Mouse (Mus musculus) kidney, postnatal 0 days (tissue): Measurements from ENCODE around the gene Phf21a. TPM values are rescaled to one million over a fixed set of nuclear protein-coding genes. Genes with fewer than 3 reads are reported as not detected.

ENCODE experiments used
- ATAC-seq: fragments of 200-750 bp; cut with Nextera tagmentation; replicated peaks from 2 replicates; pipeline ENCODE4 v1.8.0; 2017; ENCODE audit warnings: low read depth, moderate number of reproducible peaks, moderate TSS enrichment, moderate library complexity; ENCODE audit not compliant: low FRiP score
- DNase-seq: peaks from one replicate; pipeline ENCODE4 v3.0.0-alpha.2; 2016; ENCODE audit warnings: low spot score
- H3K27ac ChIP-seq: fragments of 300-500 bp; sonication (generic); 2 replicates; pipeline ENCODE4 v1.5.1; 2014; ENCODE audit warnings: mild to moderate bottlenecking
- H3K27me3 ChIP-seq: fragments of 300-500 bp; sonication (generic); 2 replicates; pipeline ENCODE4 v1.6.1; 2014; ENCODE audit warnings: low read length, mixed read lengths; ENCODE audit not compliant: insufficient read depth
- H3K36me3 ChIP-seq: fragments of 300-500 bp; sonication (generic); 2 replicates; pipeline ENCODE4 v1.6.1; 2014; ENCODE audit warnings: low read length, mixed read lengths; ENCODE audit not compliant: insufficient read depth
- H3K4me1 ChIP-seq: fragments of 300-500 bp; sonication (generic); replicated peaks from 2 replicates; pipeline ENCODE4 v1.6.1; 2014; ENCODE audit warnings: antibody characterized with exemption, low read length, mixed read lengths; ENCODE audit not compliant: insufficient read depth
- H3K4me2 ChIP-seq: fragments of 300-500 bp; sonication (generic); 2 replicates; pipeline ENCODE4 v1.6.1; 2014; ENCODE audit warnings: mild to moderate bottlenecking, low read length, moderate library complexity, mixed read lengths
- H3K4me3 ChIP-seq: fragments of 300-500 bp; sonication (generic); replicated peaks from 2 replicates; pipeline ENCODE4 v1.5.1; 2014; ENCODE audit warnings: low read depth, low read length
- H3K9ac ChIP-seq: fragments of 300-500 bp; sonication (generic); 2 replicates; pipeline ENCODE4 v1.6.1; 2014; ENCODE audit warnings: low read depth, low read length
- H3K9me3 ChIP-seq: fragments of 300-500 bp; sonication (generic); replicated peaks from 2 replicates; pipeline ENCODE4 v1.6.1; 2016; ENCODE audit warnings: low read length, inconsistent platforms, mixed read lengths
- CTCF ChIP-seq: IDR thresholded peaks from 2 replicates; pipeline ENCODE4 v1.5.1; 2016; ENCODE audit warnings: antibody characterized with exemption, low read depth, mild to moderate bottlenecking, moderate library complexity
- WGBS: fragments of 180-500 bp; shearing (Covaris S2); extraction: QIAGEN DNeasy Blood & Tissue Kit; methylation state at CpG from one replicate; pipeline ENCODE4 v1.1.7; 2014; 5-methylcytosine and 5-hydroxymethylcytosine counted together
- polyA plus RNA-seq: library from polyadenylated mRNA; unstranded; fragments of >200 nt; fragmentation: Nextera tagmentation; extraction: Ambion mirVana; gene quantifications from 2 replicates; pipeline ENCODE4 v1.2.1, GENCODE M21; 2015

Phf21a gene
- polyA plus RNA-seq, 1 experiment from 2014 or later = 18.6 TPM

- Histone ChIP-seq H3K4me3 (no peak overlapping the region), H3K4me2 (no peak overlapping the region), H3K27me3 (no peaks in the 10 kb centered on the region), H3K4me1 (no peaks in the 10 kb centered on the region), H3K27ac (no peak overlapping the region), H3K36me3 (peaks cover 20% of the 10 kb centered on the region; the same call in 1 of the 2 replicates), H3K9me3 (no peaks in the 10 kb centered on the region), H3K9ac (no peak overlapping the region)
- no peak for ATAC-seq
- DNase-seq = no peak
- no peak for TF ChIP-seq CTCF
Observed at GRCm38 (mm10) chr2:92342418-92342817, 249.5 kb downstream of the Phf21a start.

DNA sequence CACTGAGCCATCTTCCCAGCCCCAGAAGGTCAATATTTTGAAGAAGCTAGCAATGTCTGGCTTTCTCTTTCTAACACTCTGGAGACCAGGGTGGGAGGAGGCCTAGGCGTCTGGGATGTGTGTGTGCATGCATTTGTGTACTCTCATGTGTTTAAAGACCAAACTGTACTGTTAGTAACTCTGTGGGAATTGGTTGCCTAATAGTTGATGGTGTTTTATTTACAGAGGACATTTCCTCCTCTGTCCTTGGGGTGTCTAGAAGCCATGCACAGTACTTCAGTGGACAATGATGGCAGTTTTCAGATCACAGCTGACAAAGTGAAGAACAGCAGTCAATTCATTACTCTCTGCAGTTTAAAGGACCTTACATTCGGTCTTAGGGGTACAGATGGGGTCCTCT is 254.3 kb downstream of the Phf21a start:
- no peak for DNase-seq
- ATAC-seq = no peak
- Histone ChIP-seq H3K4me1 (no peaks in the 10 kb centered on the region), H3K9me3 (no peaks in the 10 kb centered on the region), H3K27me3 (no peaks in the 10 kb centered on the region), H3K4me2 (no peak overlapping the region), H3K27ac (no peak overlapping the region), H3K4me3 (no peak overlapping the region), H3K36me3 (peaks cover 34% of the 10 kb centered on the region), H3K9ac (no peak overlapping the region)
- no peak for TF ChIP-seq CTCF
- WGBS = 92% methylated on average over 2 of the region's 2 CpGs

GRCm38 (mm10) chr2:92349589-92350425 is 256.9 kb downstream of the Phf21a start:
- Histone ChIP-seq H3K4me1 (no peaks in the 10 kb centered on the region), H3K9ac (no peak overlapping the region), H3K9me3 (no peaks in the 10 kb centered on the region), H3K27ac (0 out of 2 replicates have a peak overlapping the region, but pooled peaks have one; percentile 6), H3K4me3 (no peak overlapping the region), H3K4me2 (no peak overlapping the region), H3K36me3 (peaks cover 24% of the 10 kb centered on the region), H3K27me3 (no peaks in the 10 kb centered on the region)
- no peak for TF ChIP-seq CTCF
- WGBS = 45% methylated on average over 6 of the region's 6 CpGs
- DNase-seq (no peak), ATAC-seq (no peak)

DNA sequence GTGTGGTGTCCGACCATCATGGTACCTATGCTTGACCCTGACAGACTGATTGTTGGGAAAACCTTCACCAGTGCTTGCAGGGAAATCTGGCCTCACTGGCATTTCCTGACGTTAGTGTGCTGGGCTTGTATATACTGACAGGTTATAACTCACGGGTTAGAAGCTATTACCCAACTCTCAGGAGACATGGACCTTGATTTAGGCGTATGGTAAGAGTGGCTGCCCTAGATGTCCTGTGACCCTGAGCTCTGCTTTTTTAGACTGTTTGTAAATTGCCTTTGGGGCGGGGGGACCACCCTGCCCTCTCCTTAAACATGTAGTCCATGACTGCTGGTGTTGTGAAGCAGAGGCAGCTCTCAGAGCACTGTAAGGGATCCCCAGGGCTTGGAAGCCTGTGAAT is 257.8 kb downstream of the Phf21a start:
- ATAC-seq (peak; percentile 29; the same call in 1 of the 2 replicates), DNase-seq (no peak)
- H3K4me3 ChIP-seq = no peak overlapping the region
- H3K4me1 ChIP-seq = no peaks in the 10 kb centered on the region
- H3K27ac ChIP-seq = peak overlapping the region; percentile 34; the same call in 1 of the 2 replicates
- H3K9ac ChIP-seq = no peak overlapping the region
- H3K4me2 ChIP-seq = no peak overlapping the region
- 33% methylated on average over 5 of the region's 5 CpGs for WGBS
- no peaks in the 10 kb centered on the region for H3K9me3 ChIP-seq
- no peaks in the 10 kb centered on the region for H3K27me3 ChIP-seq
- TF ChIP-seq CTCF = no peak
- peaks cover 27% of the 10 kb centered on the region for H3K36me3 ChIP-seq

DNA sequence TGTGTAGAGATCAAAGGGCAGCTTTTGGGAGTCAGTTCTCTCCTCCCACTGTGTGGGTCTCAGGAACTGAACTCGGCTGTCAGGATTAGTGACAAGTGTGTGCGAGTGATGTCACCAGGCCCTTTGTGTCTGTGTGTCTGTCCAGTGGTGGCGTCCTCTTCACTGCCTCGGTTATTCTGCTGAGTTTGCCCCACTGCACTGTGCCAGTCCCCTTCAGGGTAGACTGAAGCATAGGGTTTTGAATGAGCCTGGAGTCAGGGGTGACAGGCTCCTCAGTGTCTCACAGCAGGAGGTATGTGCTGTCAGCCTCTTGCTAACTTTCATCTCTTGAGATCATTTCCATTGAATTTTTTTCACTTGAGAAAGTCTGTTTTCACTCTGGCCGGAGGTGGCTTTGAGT is 260.5 kb downstream of the Phf21a start:
- peaks cover 33% of the 10 kb centered on the region for H3K36me3 ChIP-seq
- ATAC-seq = no peak
- WGBS = 78% methylated on average over 5 of the region's 5 CpGs

DNA sequence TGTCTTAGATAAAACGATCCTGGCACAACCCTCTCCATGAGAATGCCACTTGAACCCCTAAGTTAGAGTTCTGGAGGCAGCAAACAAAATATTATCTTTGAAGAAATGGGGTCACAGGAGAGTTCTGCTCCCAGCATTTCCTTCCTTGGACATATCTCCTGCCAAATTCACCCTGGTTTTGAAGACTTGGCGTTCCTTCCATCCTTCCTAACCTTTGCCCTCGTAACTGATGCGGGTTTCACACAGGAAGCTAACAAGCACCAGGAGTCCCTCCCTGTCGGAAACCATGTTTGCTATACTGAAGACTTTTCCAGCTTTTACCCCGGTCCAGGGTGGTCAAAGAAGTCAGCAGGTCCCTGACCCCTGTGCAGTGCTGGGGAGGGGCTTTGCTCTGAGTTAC is 261.3 kb downstream of the Phf21a start:
- Histone ChIP-seq H3K4me3 (no peak overlapping the region), H3K4me2 (no peak overlapping the region), H3K9me3 (no peaks in the 10 kb centered on the region), H3K4me1 (no peaks in the 10 kb centered on the region), H3K36me3 (peaks cover 31% of the 10 kb centered on the region), H3K27ac (no peak overlapping the region), H3K27me3 (no peaks in the 10 kb centered on the region), H3K9ac (no peak overlapping the region)
- DNase-seq (no peak), ATAC-seq (no peak)
- 41% methylated on average over 6 of the region's 6 CpGs for WGBS
- TF ChIP-seq CTCF = no peak

More for the DNA sequence above, 260.5 kb downstream of the Phf21a start:
- Histone ChIP-seq H3K9me3 (no peaks in the 10 kb centered on the region), H3K27me3 (no peaks in the 10 kb centered on the region), H3K4me3 (no peak overlapping the region), H3K4me1 (no peaks in the 10 kb centered on the region), H3K27ac (no peak overlapping the region), H3K4me2 (no peak overlapping the region), H3K9ac (no peak overlapping the region)
- no peak for TF ChIP-seq CTCF
- DNase-seq = no peak

- H3K4me1 ChIP-seq = no peaks in the 10 kb centered on the region
- no peak for TF ChIP-seq CTCF
- no peaks in the 10 kb centered on the region for H3K27me3 ChIP-seq
- no peak for ATAC-seq
- H3K36me3 ChIP-seq = peaks cover 44% of the 10 kb centered on the region
- H3K9me3 ChIP-seq = no peaks in the 10 kb centered on the region
- H3K4me2 ChIP-seq = no peak overlapping the region
- H3K4me3 ChIP-seq = no peak overlapping the region
- DNase-seq = no peak
- H3K9ac ChIP-seq = no peak overlapping the region
- no peak overlapping the region for H3K27ac ChIP-seq
- 95% methylated on average over 2 of the region's 2 CpGs for WGBS
Observed at GRCm38 (mm10) chr2:92359301-92359700, 266.4 kb downstream of the Phf21a start.
